Mouse (Mus musculus) stomach, embryonic 15.5 days (tissue): ENCODE data around the gene Insig2. TPM values are rescaled to one million over a fixed set of nuclear protein-coding genes. Genes with fewer than 3 reads are reported as not detected.

Source experiments
- ATAC-seq: fragments of 200-750 bp; cut with Nextera tagmentation; 2 replicates; pipeline ENCODE4 v1.8.0; 2017; ENCODE audit warnings: low read depth, moderate number of reproducible peaks, moderate TSS enrichment; ENCODE audit not compliant: insufficient read depth, low FRiP score
- H3K27ac ChIP-seq: fragments of 300-500 bp; sonication (generic); 2 replicates; pipeline ENCODE4 v1.5.1; 2015; ENCODE audit warnings: mild to moderate bottlenecking, inconsistent platforms
- H3K27me3 ChIP-seq: fragments of 300-500 bp; sonication (generic); replicated peaks from 2 replicates; pipeline ENCODE4 v1.6.1; 2015; ENCODE audit warnings: inconsistent platforms
- H3K36me3 ChIP-seq: fragments of 300-500 bp; sonication (generic); 2 replicates; pipeline ENCODE4 v1.6.1; 2015; ENCODE audit warnings: inconsistent platforms
- H3K4me1 ChIP-seq: fragments of 300-500 bp; sonication (generic); 2 replicates; pipeline ENCODE4 v1.6.1; 2015; ENCODE audit warnings: inconsistent platforms
- H3K4me2 ChIP-seq: fragments of 300-500 bp; sonication (generic); 2 replicates; pipeline ENCODE4 v1.6.1; 2015; ENCODE audit warnings: mild to moderate bottlenecking, inconsistent platforms
- H3K4me3 ChIP-seq: fragments of 300-500 bp; sonication (generic); replicated peaks from 2 replicates; pipeline ENCODE4 v1.5.1; 2015; ENCODE audit warnings: inconsistent platforms
- H3K9ac ChIP-seq: fragments of 300-500 bp; sonication (generic); 2 replicates; pipeline ENCODE4 v1.6.1; 2015; ENCODE audit warnings: inconsistent platforms
- H3K9me3 ChIP-seq: fragments of 300-500 bp; sonication (generic); 2 replicates; pipeline ENCODE4 v1.6.1; 2016; ENCODE audit warnings: inconsistent platforms
- WGBS: fragments of 180-500 bp; shearing (Covaris S2); methylation state at CpG from one replicate; pipeline ENCODE4 v1.1.7; 2015; 5-methylcytosine and 5-hydroxymethylcytosine counted together
- polyA plus RNA-seq: library from polyadenylated mRNA; unstranded; fragments of >200 nt; fragmentation: Nextera tagmentation; extraction: Ambion mirVana; gene quantifications from 2 replicates; pipeline ENCODE4 v1.2.1, GENCODE M21; 2015

Insig2 gene
- polyA plus RNA-seq, 1 experiment from 2014 or later, result 33.4 TPM

DNA sequence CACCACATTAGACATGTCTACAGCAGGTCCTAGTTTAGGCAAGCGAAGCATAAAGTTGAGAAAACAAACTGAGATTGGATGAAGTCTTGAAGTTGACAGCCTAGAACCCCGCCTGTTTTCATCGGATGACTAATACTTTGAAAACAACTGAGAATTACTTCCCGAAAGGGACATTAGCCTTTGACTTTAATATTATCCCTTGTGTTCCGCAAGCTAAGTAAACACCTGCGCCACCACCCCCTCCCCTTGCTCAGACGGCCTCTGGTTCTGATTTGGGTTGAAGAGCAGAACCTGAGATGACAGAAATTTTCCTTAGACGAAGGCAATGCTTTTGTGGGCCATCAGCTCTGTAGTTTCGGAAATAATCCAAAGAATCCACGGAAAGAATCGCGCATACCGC lies 18.2 kb upstream of the Insig2 start:
- H3K4me3 ChIP-seq, result no peak overlapping the region
- no peak overlapping the region for H3K4me2 ChIP-seq
- H3K27ac ChIP-seq, result 0 out of 2 replicates have a peak overlapping the region, but pooled peaks have one; percentile 22
- no peak for ATAC-seq
- no peaks in the 10 kb centered on the region for H3K36me3 ChIP-seq
- H3K27me3 ChIP-seq, result no peaks in the 10 kb centered on the region
- H3K4me1 ChIP-seq, result no peaks in the 10 kb centered on the region
- no peak overlapping the region for H3K9ac ChIP-seq
- no peaks in the 10 kb centered on the region for H3K9me3 ChIP-seq
- 63% methylated on average over 13 of the region's 13 CpGs for WGBS

DNA sequence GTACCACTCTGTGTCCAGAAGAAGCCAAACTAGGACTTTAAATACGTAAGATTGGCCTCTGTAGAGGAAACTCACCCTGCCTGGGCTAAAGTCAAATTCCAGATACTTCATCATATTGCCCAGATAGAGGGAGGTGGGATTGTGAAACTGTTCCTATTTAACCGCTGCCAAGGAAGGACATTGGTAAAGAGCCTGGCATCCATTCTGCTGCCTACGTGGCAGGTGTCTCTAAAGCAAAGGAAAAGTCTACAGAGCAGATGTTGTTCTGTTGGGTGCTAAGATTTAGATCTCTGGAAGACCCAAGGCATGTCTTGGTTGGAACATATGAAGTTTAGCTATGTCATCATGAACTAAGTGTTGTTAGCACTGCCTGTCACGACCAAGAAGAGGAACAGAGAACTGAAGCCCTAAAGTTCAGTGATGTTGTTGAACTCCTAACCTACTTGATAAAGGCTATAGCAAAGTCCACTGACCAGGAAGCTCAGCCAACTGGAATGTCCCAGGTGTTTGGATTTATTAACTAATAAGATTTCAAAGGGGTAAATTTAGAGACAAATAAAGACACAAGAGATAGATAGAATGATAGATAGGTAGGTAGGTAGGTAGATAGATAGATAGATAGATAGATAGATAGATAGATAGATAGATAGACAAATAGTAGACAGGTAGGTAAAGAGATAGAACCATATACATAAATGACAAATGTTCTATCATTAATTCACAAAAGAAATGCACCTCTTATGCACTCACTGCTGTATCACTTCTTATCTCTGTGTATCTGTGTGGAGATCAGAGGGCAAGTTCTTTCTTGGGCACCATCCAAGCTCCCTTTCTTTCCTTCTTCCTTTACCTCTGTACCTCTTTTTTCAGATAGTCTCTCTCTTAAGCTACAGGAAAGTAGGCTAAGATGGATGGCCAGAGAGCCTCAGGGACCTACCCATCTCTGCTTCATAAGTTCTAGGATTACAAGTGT lies 16.8 kb upstream of the Insig2 start:
- no peaks in the 10 kb centered on the region for H3K4me1 ChIP-seq
- H3K27ac ChIP-seq, result no peak overlapping the region
- 79% methylated on average over 4 of the region's 4 CpGs for WGBS

DNA sequence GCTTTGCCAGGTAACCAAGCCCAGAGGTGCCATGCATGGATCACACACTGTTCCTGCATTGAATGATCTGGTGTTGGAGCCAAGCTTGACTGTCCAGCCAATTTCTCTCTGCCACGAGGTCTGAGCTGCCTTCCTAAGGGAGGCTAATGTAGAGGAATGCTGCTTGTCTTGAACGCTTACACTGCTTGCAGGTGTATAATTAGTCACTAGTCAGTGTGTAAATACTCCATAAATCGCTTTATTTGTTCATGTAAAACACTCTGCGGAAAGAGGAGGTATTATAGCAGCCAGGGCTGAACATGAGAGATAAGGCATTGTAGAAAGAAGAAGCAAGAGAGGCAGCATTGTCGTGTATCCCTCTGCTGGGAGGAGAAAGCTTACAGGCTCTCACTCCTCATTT lies 11.6 kb upstream of the Insig2 start:
- ATAC-seq, result peak; percentile 75
- Histone ChIP-seq H3K4me1 (no peaks in the 10 kb centered on the region), H3K4me2 (no peak overlapping the region), H3K9me3 (no peaks in the 10 kb centered on the region), H3K4me3 (no peak overlapping the region), H3K27me3 (no peaks in the 10 kb centered on the region), H3K9ac (no peak overlapping the region), H3K36me3 (no peaks in the 10 kb centered on the region), H3K27ac (no peak overlapping the region)
- WGBS, result 29% methylated on average over 5 of the region's 5 CpGs

More for the DNA sequence above, 16.8 kb upstream of the Insig2 start:
- H3K9ac ChIP-seq, result no peak overlapping the region
- no peak overlapping the region for H3K4me3 ChIP-seq
- no peak overlapping the region for H3K4me2 ChIP-seq
- no peaks in the 10 kb centered on the region for H3K27me3 ChIP-seq
- no peak for ATAC-seq
- H3K9me3 ChIP-seq, result no peaks in the 10 kb centered on the region
- H3K36me3 ChIP-seq, result no peaks in the 10 kb centered on the region

DNA sequence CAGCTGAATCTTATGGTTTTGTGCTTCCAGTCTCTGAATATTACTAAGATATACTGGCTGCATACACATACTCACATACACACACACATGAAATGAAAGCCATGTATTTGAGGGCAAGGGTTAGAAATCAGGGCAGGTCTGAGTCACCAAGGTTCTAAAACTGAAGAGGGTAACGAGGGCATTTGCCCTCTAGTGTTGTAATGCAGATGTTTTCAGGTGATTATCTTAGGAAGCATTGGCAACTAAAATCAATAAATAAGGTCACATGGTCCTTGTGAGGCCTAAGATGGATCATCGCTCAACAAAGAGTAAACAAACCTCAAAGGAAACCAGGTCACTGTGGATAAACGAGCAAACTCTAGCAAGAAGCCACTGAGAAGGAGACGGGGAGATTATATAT lies 3.4 kb upstream of the Insig2 start:
- Histone ChIP-seq H3K9me3 (no peaks in the 10 kb centered on the region), H3K36me3 (no peaks in the 10 kb centered on the region), H3K27me3 (no peaks in the 10 kb centered on the region), H3K9ac (no peak overlapping the region), H3K4me2 (no peak overlapping the region), H3K4me1 (no peaks in the 10 kb centered on the region), H3K4me3 (no peak overlapping the region), H3K27ac (no peak overlapping the region)
- no peak for ATAC-seq
- 32% methylated on average over 4 of the region's 4 CpGs for WGBS

DNA sequence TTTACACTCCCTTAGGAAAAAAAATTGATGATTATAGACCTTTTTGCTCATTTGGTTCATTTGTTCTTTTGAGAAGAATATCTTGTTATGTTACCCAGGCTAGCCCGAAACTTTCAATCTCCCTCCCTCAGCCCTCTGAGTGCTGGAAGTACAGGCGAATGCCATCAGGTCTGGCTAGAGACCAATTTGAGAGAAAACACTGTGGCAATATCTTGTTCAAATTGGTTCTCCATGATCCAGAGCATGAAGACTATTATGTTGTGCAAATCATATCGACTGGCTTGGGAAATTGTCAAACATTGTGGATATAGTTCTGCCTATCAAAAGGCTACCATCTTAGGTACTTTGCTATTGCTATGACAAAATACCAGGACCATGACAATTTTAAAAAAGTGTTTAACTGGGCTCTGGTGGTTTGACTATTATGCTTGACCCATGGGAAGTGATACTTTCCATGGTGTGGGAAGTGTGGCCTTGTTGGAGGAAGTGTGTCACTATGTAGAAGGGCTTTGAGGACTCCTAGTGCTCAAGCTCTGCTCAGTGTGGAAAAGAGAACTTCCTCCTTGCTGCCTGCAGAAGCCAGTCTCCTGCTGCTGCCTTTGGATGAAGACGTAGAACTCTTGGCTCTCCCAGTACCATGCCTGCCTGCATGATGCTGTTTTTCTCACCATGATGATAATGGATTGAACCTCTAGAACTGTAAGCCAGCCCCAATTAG lies 1.8 kb upstream of the Insig2 start:
- Histone ChIP-seq H3K9ac (no peak overlapping the region), H3K4me1 (no peaks in the 10 kb centered on the region), H3K36me3 (no peaks in the 10 kb centered on the region), H3K27ac (no peak overlapping the region), H3K9me3 (no peaks in the 10 kb centered on the region), H3K4me3 (no peak overlapping the region), H3K27me3 (no peaks in the 10 kb centered on the region), H3K4me2 (no peak overlapping the region)
- no peak for ATAC-seq
- WGBS, result 92% methylated on average over 4 of the region's 4 CpGs

DNA sequence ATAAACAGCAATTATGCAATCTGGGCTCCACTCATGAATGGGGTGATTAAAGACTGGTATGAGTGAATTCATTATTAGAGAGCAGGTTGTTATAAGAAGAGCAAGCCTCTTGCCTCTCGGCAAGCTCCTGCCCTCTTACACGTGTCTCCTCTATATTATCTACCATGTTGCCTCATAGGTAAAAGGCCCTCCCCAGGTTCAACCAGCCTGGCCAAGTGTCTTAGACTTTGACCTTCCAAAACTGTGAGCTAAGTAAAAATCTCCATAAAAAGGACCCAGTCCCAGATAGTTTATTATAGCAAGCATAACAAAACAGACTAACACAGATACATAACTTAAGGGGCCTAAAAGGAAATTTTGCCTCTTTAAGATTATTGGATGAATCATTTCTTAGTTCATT lies 1.8 kb downstream of the Insig2 start:
- H3K4me1 ChIP-seq, result 0 out of 2 replicates have a peak, but pooled peaks cover 3% of the 10 kb centered on the region
- H3K36me3 ChIP-seq, result no peaks in the 10 kb centered on the region
- H3K27me3 ChIP-seq, result no peaks in the 10 kb centered on the region
- no peak overlapping the region for H3K4me3 ChIP-seq
- 89% methylated on average over 2 of the region's 2 CpGs for WGBS
- no peak overlapping the region for H3K27ac ChIP-seq
- no peak overlapping the region for H3K9ac ChIP-seq
- ATAC-seq, result no peak
- no peak overlapping the region for H3K4me2 ChIP-seq
- H3K9me3 ChIP-seq, result no peaks in the 10 kb centered on the region

DNA sequence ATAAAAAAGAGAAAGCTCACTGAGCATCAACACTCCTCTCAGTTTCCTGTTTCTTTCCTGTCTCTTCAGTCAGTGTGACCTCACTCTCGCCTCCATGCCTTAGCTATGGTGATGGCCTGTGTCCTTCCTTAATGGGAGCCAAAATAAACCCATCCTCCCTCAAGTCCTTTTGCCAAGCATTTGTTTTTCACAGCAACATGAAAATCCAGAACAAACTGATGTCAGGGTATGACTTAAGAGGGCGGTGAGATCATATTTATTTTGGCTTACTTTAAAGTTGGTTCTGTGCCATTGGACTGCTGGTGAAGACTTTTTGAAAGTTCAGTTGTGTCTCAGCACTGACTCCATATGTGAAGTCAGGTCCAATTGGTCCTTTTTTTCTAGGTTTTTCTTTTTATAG lies 3.0 kb downstream of the Insig2 start:
- Histone ChIP-seq H3K9ac (no peak overlapping the region), H3K27me3 (no peaks in the 10 kb centered on the region), H3K27ac (no peak overlapping the region), H3K36me3 (no peaks in the 10 kb centered on the region), H3K4me1 (0 out of 2 replicates have a peak, but pooled peaks cover 3% of the 10 kb centered on the region), H3K4me2 (no peak overlapping the region), H3K4me3 (no peak overlapping the region), H3K9me3 (no peaks in the 10 kb centered on the region)
- no peak for ATAC-seq
- WGBS, result 84% methylated on average over 2 of the region's 2 CpGs

DNA sequence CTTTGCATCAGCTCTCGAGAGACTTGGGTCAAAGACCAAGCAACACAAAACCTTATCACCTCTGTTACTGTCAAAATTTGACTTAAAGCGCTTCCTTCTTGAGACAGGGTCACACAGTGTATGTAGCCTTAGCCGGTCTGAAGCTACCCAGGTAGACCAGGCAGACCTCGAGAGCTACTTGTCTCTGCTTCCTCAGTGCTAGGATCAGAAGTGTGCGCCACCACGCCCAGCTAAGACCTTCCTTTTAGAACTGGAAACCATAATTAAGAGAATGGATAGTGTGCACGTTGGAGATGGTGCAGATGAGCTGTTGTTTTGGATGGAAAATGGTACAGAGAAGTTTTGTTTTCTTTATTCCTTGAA lies 4.2 kb downstream of the Insig2 start:
- Histone ChIP-seq H3K9me3 (no peaks in the 10 kb centered on the region), H3K4me2 (peak overlapping the region; percentile 81), H3K9ac (peak overlapping the region; percentile 58; the same call in 1 of the 2 replicates), H3K4me1 (0 out of 2 replicates have a peak, but pooled peaks cover 3% of the 10 kb centered on the region), H3K36me3 (no peaks in the 10 kb centered on the region), H3K4me3 (peak overlapping the region; percentile 77), H3K27ac (peak overlapping the region; percentile 93), H3K27me3 (no peaks in the 10 kb centered on the region)
- peak; percentile 49 for ATAC-seq
- WGBS, result 6% methylated on average over 7 of the region's 7 CpGs

DNA sequence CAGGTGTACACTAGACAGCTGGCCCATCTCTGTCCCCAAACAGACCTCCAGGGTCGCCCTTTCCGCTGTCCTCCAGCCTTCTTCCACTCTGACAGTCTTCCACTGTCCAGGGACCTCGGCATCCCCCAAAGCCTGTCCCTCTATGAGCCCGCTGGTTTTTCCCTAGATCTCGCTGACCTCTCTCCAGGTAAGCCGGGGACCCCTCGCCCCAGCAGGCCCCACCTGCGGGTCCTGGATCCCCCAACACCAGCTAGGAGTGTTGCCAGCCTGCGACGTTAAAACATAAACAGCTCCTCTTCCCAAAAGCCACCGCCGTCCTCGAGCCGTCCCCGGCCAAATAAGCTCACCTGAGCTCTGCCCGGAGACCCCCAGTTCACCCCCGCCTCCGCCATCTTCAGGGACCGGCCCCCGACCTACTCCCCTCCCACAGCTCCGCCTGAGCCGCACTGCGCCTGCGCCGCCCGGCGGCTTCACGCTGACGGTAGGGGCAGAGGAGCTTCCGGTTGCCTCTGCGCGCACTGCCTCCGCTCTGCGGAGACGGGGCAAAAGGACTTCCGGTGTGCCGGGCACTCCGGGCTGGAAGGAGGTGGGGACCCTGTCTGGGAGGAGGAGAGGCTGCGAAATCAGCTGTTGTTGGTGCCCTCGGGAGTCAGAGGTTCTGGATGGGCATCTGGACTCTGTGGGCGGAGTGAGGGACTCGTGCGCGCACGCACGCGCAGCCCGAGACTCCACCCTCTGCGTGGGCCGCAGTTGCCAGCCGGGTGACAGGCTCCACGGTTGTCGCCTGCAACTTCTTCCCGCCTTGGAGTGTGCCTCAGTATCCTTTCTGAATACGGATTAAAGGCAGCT lies 4.8 kb downstream of the Insig2 start:
- peak; percentile 97 for ATAC-seq
- no peaks in the 10 kb centered on the region for H3K9me3 ChIP-seq
- whole genome bisulfite sequencing, result under 1% methylated on average over 55 of the region's 55 CpGs
- no peaks in the 10 kb centered on the region for H3K36me3 ChIP-seq
- 0 out of 2 replicates have a peak, but pooled peaks cover 3% of the 10 kb centered on the region for H3K4me1 ChIP-seq
- no peaks in the 10 kb centered on the region for H3K27me3 ChIP-seq
- H3K9ac ChIP-seq, result peak overlapping the region; percentile 58
- H3K27ac ChIP-seq, result peak overlapping the region; percentile 93
- peak overlapping the region; percentile 81 for H3K4me2 ChIP-seq
- H3K4me3 ChIP-seq, result peak overlapping the region; percentile 77

DNA sequence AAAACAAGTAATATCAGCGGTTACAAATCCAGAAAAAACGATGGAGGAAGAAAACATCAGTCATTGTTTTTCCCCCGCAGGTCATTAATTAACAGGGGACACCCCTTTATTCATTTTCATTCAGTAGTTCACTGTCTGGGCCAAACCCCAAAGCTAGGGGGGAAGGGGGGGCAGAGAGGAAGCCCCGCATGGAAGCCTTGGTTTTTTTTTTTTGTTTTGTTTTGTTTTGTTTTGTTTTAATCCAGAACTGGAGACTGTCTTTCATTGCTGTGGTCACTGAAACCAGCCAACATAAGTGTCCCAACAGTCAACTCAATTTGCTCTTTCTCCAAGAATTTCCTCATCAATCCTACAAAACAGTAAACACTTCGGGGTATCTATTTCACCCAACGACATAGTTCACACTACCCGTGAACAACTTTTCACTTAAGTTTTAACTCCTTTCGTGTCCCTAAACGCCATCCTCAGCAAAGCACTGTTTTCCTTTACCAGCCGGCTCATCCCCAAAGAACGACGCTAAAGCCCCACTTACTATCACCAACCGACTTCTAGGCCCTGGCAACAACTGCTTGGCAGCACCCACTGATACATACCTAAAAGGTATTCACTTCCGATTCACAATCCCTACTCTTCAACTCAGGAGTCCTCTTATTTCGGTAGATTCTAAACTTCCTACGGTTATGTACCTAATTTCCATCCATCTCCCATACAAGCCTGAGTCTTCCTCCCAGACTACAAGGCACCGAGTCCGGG lies 5.6 kb downstream of the Insig2 start:
- Histone ChIP-seq H3K4me1 (0 out of 2 replicates have a peak, but pooled peaks cover 3% of the 10 kb centered on the region), H3K36me3 (no peaks in the 10 kb centered on the region)
- no peak for ATAC-seq

DNA sequence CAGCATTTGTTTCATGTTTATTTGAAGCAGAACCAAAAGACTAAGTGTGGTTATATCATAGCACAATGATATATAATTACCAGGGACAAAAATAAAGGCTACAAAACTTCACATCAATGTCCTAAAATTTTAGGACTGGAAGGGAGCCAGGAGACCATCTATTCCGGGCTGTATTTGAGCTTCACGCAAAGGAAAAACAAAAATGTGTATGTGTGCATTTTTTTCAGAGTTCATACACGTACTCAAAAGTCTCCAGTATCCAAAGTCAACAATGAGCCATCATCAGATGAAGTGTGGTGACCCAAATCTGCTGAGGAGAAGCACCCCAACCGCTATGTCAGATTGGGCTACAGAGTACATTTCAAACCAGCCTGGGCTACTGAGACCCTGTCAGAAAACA lies 8.9 kb downstream of the Insig2 start:
- Histone ChIP-seq H3K27ac (no peak overlapping the region), H3K4me1 (0 out of 2 replicates have a peak, but pooled peaks cover 3% of the 10 kb centered on the region), H3K36me3 (peaks cover 3% of the 10 kb centered on the region; the same call in 1 of the 2 replicates), H3K4me2 (no peak overlapping the region), H3K27me3 (no peaks in the 10 kb centered on the region), H3K4me3 (no peak overlapping the region), H3K9me3 (no peaks in the 10 kb centered on the region), H3K9ac (no peak overlapping the region)
- 50% methylated on average over 4 of the region's 4 CpGs for WGBS
- ATAC-seq, result no peak

More for the DNA sequence above, 5.6 kb downstream of the Insig2 start:
- no peaks in the 10 kb centered on the region for H3K27me3 ChIP-seq
- peak overlapping the region; percentile 58 for H3K9ac ChIP-seq
- H3K27ac ChIP-seq, result 0 out of 2 replicates have a peak overlapping the region, but pooled peaks have one; percentile 93
- H3K4me2 ChIP-seq, result peak overlapping the region; percentile 81
- 17% methylated on average over 18 of the region's 18 CpGs for WGBS
- H3K4me3 ChIP-seq, result peak overlapping the region; percentile 77
- no peaks in the 10 kb centered on the region for H3K9me3 ChIP-seq
